Mouse (Mus musculus): Measurements from ENCODE around the gene Nol9. TPM values are rescaled to one million over a fixed set of nuclear protein-coding genes. Genes with fewer than 3 reads are reported as not detected.

The Nol9 gene
- polyA plus RNA-seq, 1 experiment from 2014 or later = 26.0 TPM

- 92% methylated on average over 16 of the region's 16 CpGs for WGBS
- H3K9me3 ChIP-seq (replicated peaks) = no peaks in the 10 kb centered on the region
- H3K27me3 ChIP-seq (replicated peaks) = peaks cover 25% of the 10 kb centered on the region
- no peak overlapping the region for H3K4me3 ChIP-seq (replicated peaks)
- H3K4me2 ChIP-seq = no peak overlapping the region
- peaks cover 34% of the 10 kb centered on the region for H3K36me3 ChIP-seq
- H3K27ac ChIP-seq (replicated peaks) = no peak overlapping the region
- no peak for ATAC-seq (ENCODE audit: low FRiP score)
- H3K4me1 ChIP-seq = peaks cover 42% of the 10 kb centered on the region
- H3K9ac ChIP-seq (replicated peaks) = no peak overlapping the region
Measured at GRCm38 (mm10) chr4:152012109-152012508, 27.0 kb upstream of the Nol9 start.

- H3K36me3 ChIP-seq = peaks cover 36% of the 10 kb centered on the region
- peaks cover 31% of the 10 kb centered on the region for H3K4me1 ChIP-seq
- no peak overlapping the region for H3K4me3 ChIP-seq (replicated peaks)
- no peak overlapping the region for H3K4me2 ChIP-seq
- no peak overlapping the region for H3K27ac ChIP-seq (replicated peaks)
- H3K27me3 ChIP-seq (replicated peaks) = peaks cover 17% of the 10 kb centered on the region
- H3K9me3 ChIP-seq (replicated peaks) = no peaks in the 10 kb centered on the region
- 85% methylated on average over 12 of the region's 12 CpGs for WGBS
- ATAC-seq (ENCODE audit: low FRiP score) = no peak
- H3K9ac ChIP-seq (replicated peaks) = no peak overlapping the region
Measured at GRCm38 (mm10) chr4:152013036-152013813, 25.9 kb upstream of the Nol9 start.

GRCm38 (mm10) chr4:152019073-152019472, 20.0 kb upstream of the Nol9 start:
- H3K4me1 ChIP-seq = peaks cover 12% of the 10 kb centered on the region
- 90% methylated on average over 6 of the region's 6 CpGs for WGBS
- no peaks in the 10 kb centered on the region for H3K27me3 ChIP-seq (replicated peaks)
- no peak overlapping the region for H3K4me2 ChIP-seq
- no peak overlapping the region for H3K27ac ChIP-seq (replicated peaks)
- no peak overlapping the region for H3K4me3 ChIP-seq (replicated peaks)
- ATAC-seq (ENCODE audit: low FRiP score) = no peak
- H3K36me3 ChIP-seq = peaks cover 81% of the 10 kb centered on the region
- H3K9me3 ChIP-seq (replicated peaks) = no peaks in the 10 kb centered on the region
- no peak overlapping the region for H3K9ac ChIP-seq (replicated peaks)

- peaks cover 74% of the 10 kb centered on the region for H3K36me3 ChIP-seq
- 94% methylated on average over 21 of the region's 21 CpGs for WGBS
Measured at GRCm38 (mm10) chr4:152020024-152020423, 19.1 kb upstream of the Nol9 start.

GRCm38 (mm10) chr4:152021568-152022097, 17.5 kb upstream of the Nol9 start:
- Histone ChIP-seq H3K4me1 (peaks cover 38% of the 10 kb centered on the region), H3K36me3 (peaks cover 61% of the 10 kb centered on the region), H3K9me3 (replicated peaks) (no peaks in the 10 kb centered on the region), H3K27ac (replicated peaks) (no peak overlapping the region), H3K4me3 (replicated peaks) (no peak overlapping the region), H3K9ac (replicated peaks) (no peak overlapping the region), H3K27me3 (replicated peaks) (no peaks in the 10 kb centered on the region), H3K4me2 (no peak overlapping the region)
- ATAC-seq (ENCODE audit: low FRiP score) = no peak
- 80% methylated on average over 12 of the region's 12 CpGs for WGBS

More at GRCm38 (mm10) chr4:152020024-152020423, 19.1 kb upstream of the Nol9 start:
- H3K4me1 ChIP-seq = peaks cover 22% of the 10 kb centered on the region
- H3K4me3 ChIP-seq (replicated peaks) = no peak overlapping the region
- no peaks in the 10 kb centered on the region for H3K27me3 ChIP-seq (replicated peaks)
- no peaks in the 10 kb centered on the region for H3K9me3 ChIP-seq (replicated peaks)
- ATAC-seq (ENCODE audit: low FRiP score) = no peak
- no peak overlapping the region for H3K27ac ChIP-seq (replicated peaks)
- no peak overlapping the region for H3K4me2 ChIP-seq
- H3K9ac ChIP-seq (replicated peaks) = no peak overlapping the region

- Histone ChIP-seq H3K27ac (replicated peaks) (no peak overlapping the region), H3K4me1 (peaks cover 42% of the 10 kb centered on the region), H3K27me3 (replicated peaks) (no peaks in the 10 kb centered on the region), H3K9me3 (replicated peaks) (no peaks in the 10 kb centered on the region), H3K36me3 (peaks cover 61% of the 10 kb centered on the region), H3K9ac (replicated peaks) (no peak overlapping the region), H3K4me2 (no peak overlapping the region), H3K4me3 (replicated peaks) (no peak overlapping the region)
- ATAC-seq (ENCODE audit: low FRiP score) = no peak
- 93% methylated on average over 8 of the region's 8 CpGs for WGBS
Measured at GRCm38 (mm10) chr4:152022506-152022905, 16.6 kb upstream of the Nol9 start.

GRCm38 (mm10) chr4:152024525-152024924, 14.6 kb upstream of the Nol9 start:
- 93% methylated on average over 11 of the region's 11 CpGs for WGBS
- Histone ChIP-seq H3K36me3 (peaks cover 47% of the 10 kb centered on the region), H3K4me2 (no peak overlapping the region), H3K4me3 (replicated peaks) (no peak overlapping the region), H3K4me1 (peaks cover 58% of the 10 kb centered on the region), H3K27ac (replicated peaks) (no peak overlapping the region), H3K9me3 (replicated peaks) (no peaks in the 10 kb centered on the region), H3K27me3 (replicated peaks) (no peaks in the 10 kb centered on the region), H3K9ac (replicated peaks) (no peak overlapping the region)
- no peak for ATAC-seq (ENCODE audit: low FRiP score)

- WGBS = 3% methylated on average over 41 of the region's 41 CpGs
- H3K4me3 ChIP-seq (replicated peaks) = peak overlapping the region; percentile 82
- H3K9ac ChIP-seq (replicated peaks) = peak overlapping the region; percentile 74
- H3K9me3 ChIP-seq (replicated peaks) = no peaks in the 10 kb centered on the region
- H3K36me3 ChIP-seq = peaks cover 23% of the 10 kb centered on the region
- peak; percentile 64 for ATAC-seq (ENCODE audit: low FRiP score)
- peak overlapping the region; percentile 99 for H3K4me2 ChIP-seq
- H3K27me3 ChIP-seq (replicated peaks) = 0 out of 2 replicates have a peak, but pooled peaks cover 3% of the 10 kb centered on the region
- H3K27ac ChIP-seq (replicated peaks) = peak overlapping the region; percentile 80
- peaks cover 65% of the 10 kb centered on the region for H3K4me1 ChIP-seq
Measured at GRCm38 (mm10) chr4:152026751-152027508, 12.2 kb upstream of the Nol9 start.

- Histone ChIP-seq H3K9ac (replicated peaks) (peak within 1 kb of the TSS; percentile 74), H3K27ac (replicated peaks) (peak within 1 kb of the TSS; percentile 82), H3K9me3 (replicated peaks) (no peaks in the 10 kb centered on the region), H3K4me3 (replicated peaks) (peak within 1 kb of the TSS; percentile 82), H3K36me3 (peaks cover 17% of the 10 kb centered on the region), H3K27me3 (replicated peaks) (0 out of 2 replicates have a peak, but pooled peaks cover 3% of the 10 kb centered on the region), H3K4me2 (peak within 1 kb of the TSS; percentile 99), H3K4me1 (peaks cover 65% of the 10 kb centered on the region)
- WGBS = under 1% methylated on average over 34 of the region's 35 CpGs
- ATAC-seq (ENCODE audit: low FRiP score) = peak; percentile 98
Measured at GRCm38 (mm10) chr4:152027524-152027923, 11.6 kb upstream of the Nol9 start, which contains the start of gene Zbtb48. Zbtb48 (minus strand) TSS chr4:152027671.

GRCm38 (mm10) chr4:152028456-152028855, 10.7 kb upstream of the Nol9 start:
- WGBS = 63% methylated on average over 15 of the region's 15 CpGs
- Histone ChIP-seq H3K27me3 (replicated peaks) (0 out of 2 replicates have a peak, but pooled peaks cover 3% of the 10 kb centered on the region), H3K4me1 (peaks cover 59% of the 10 kb centered on the region), H3K36me3 (peaks cover 8% of the 10 kb centered on the region), H3K4me2 (peak overlapping the region; percentile 99), H3K4me3 (replicated peaks) (peak overlapping the region; percentile 82), H3K9me3 (replicated peaks) (no peaks in the 10 kb centered on the region), H3K9ac (replicated peaks) (peak overlapping the region; percentile 74; the same call in 1 of the 2 replicates), H3K27ac (replicated peaks) (0 out of 2 replicates have a peak overlapping the region, but pooled peaks have one; percentile 82)
- no peak for ATAC-seq (ENCODE audit: low FRiP score)

GRCm38 (mm10) chr4:152029087-152029486, 10.0 kb upstream of the Nol9 start:
- Histone ChIP-seq H3K4me1 (peaks cover 52% of the 10 kb centered on the region), H3K9me3 (replicated peaks) (no peaks in the 10 kb centered on the region), H3K27ac (replicated peaks) (no peak overlapping the region), H3K4me2 (peak overlapping the region; percentile 99), H3K9ac (replicated peaks) (no peak overlapping the region), H3K36me3 (0 out of 2 replicates have a peak, but pooled peaks cover 2% of the 10 kb centered on the region), H3K4me3 (replicated peaks) (peak overlapping the region; percentile 82), H3K27me3 (replicated peaks) (0 out of 2 replicates have a peak, but pooled peaks cover 3% of the 10 kb centered on the region)
- no peak for ATAC-seq (ENCODE audit: low FRiP score)
- 44% methylated on average over 5 of the region's 5 CpGs for WGBS

Data from neural tube, embryonic 15.5 days (tissue).